Mouse (Mus musculus) G1E (cell line): ENCODE data around the gene Jund.

Experiments
- CTCF ChIP-seq: IDR thresholded peaks from 2 replicates; pipeline ENCODE4 v1.5.1; 2012; ENCODE audit warnings: low read depth, low read length, inconsistent platforms, mixed read lengths
- GATA1 ChIP-seq: IDR thresholded peaks from 2 replicates; pipeline ENCODE4 v1.6.1; 2012; ENCODE audit warnings: borderline replicate concordance, low read length, inconsistent platforms, mixed read lengths
- GATA2 ChIP-seq: IDR thresholded peaks from 2 replicates; pipeline ENCODE4 v1.6.1; 2012; ENCODE audit warnings: low read depth, low read length, inconsistent platforms, borderline replicate concordance
- TAL1 ChIP-seq: conservative IDR thresholded peaks from 2 replicates; pipeline ENCODE4 v1.6.1; 2012; ENCODE audit warnings: low read depth, low read length, inconsistent platforms, mixed read lengths

DNA sequence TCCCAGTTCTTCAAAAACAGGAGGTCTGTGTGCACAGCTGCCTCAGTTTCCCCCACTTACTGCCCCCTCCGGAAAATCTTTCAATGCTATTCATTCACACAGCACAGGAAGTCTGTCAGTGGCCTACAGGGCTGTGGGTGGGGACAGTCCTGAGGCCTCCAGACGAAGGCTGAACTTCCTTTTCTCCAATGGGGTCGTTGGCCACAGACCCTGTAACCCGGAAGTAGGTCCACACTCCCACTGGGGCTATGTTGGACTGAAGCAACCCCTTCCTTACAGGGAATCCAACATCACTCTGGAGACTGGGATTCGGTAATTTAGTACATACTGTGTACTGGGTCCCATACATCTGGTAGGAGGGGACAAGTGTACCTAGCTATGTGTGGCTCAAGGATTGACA, 5.1 kb upstream of the Jund start:
- no peak for TF ChIP-seq GATA1
- no peak for TF ChIP-seq TAL1
- no peak for TF ChIP-seq CTCF
- TF ChIP-seq GATA2, result no peak
